Mouse (Mus musculus) layer of hippocampus, adult 8-10 months (tissue): ENCODE results near the gene Grik3. TPM values are rescaled to one million over a fixed set of nuclear protein-coding genes. Genes with fewer than 3 reads are reported as not detected.

Experiments used
- DNase-seq, 2 experiments: peaks; one replicate each; pipeline ENCODE4 v3.0.0; 2022; ENCODE audit warnings: low spot score in 2 of 2
- microRNA-seq, 2 experiments: library from miRNA; unstranded; fragments of <30 nt; microRNA quantifications; one replicate each; pipeline ENCODE4 v1.2.0; 2022
- total RNA-seq, 4 experiments: library from RNA; stranded (reverse); gene quantifications; 2 replicates each; pipeline ENCODE4 v1.2.4; 2022

The Grik3 gene
- total RNA-seq, 4 experiments from 2014 or later, result 24.6 to 30.4 (median 26.8) TPM

GRCm38 (mm10) chr4:125718429-125719140, 228.1 kb downstream of the Grik3 start:
- no peak for DNase-seq

DNA sequence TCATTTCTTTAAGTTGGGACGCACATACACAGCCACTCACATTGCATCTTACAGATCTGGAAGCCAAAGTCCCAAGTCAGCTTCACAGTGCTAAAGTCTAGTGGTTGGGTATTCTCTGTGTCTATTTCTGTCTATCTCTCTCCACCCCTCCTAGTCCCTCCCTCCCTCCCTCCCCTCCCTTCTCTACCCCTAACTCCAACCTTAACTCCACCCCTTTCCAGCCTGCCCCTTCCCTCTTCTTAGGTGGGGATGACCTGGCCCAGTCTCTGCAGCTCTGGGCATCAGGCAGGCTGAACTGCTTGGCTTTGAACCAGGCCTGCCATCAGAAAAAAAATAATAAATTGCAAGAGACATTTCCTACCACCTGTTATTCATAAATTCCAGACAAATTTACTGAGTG, 235.7 kb downstream of the Grik3 start:
- DNase-seq, result no peak

- DNase-seq, result no peak
These were observed 236.5 kb downstream of the Grik3 start for GRCm38 (mm10) chr4:125727030-125727429.

- no peak for DNase-seq
These were observed 237.1 kb downstream of the Grik3 start for GRCm38 (mm10) chr4:125727626-125728025.

- no peak for DNase-seq
These were observed 237.8 kb downstream of the Grik3 start for GRCm38 (mm10) chr4:125728091-125728863.

- DNase-seq, result no peak
These were observed 239.1 kb downstream of the Grik3 start for GRCm38 (mm10) chr4:125729305-125730220.

DNA sequence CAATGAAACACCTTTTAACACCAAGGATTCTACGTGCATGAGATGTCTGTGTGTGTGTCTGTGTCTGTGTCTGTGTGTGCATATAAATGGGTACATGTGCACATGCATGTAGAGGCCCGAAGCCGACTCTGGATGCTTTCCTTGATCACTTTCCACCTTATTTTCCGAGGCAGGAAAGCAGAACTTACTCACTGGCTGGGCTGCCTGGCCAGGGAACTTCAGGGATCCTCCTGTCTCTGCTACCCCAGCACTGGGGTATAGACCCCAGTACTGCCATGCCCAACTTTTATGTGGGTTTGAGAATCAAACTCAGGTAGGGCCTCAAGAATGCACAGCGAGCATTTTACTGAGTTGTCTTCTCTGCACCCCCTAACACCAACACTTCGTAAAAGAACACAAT, 240.3 kb downstream of the Grik3 start:
- no peak for DNase-seq

- DNase-seq, result no peak
These were observed 246.3 kb downstream of the Grik3 start for GRCm38 (mm10) chr4:125736783-125737182.

GRCm38 (mm10) chr4:125738825-125739224, 248.3 kb downstream of the Grik3 start:
- no peak for DNase-seq

GRCm38 (mm10) chr4:125742162-125742571, 251.7 kb downstream of the Grik3 start:
- DNase-seq, result no peak

DNA sequence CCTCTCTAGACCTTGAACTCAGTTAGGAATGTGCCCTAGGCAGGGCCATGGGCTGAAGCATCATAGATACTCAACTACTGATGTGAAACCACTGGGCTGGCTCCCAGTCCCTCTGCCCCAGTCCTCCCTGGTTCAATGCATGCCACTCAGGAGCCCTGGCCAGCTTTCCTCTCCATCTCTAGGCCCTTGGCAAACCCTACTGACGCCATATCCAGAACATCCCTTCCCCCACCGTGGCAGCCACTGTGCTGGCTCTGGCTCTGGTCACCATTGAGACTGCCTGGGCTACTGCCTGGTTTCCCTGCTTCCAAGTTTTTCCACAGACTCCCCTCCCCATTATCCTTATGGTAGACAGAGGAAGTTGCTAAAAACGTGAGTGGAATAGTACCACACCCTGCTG, 255.4 kb downstream of the Grik3 start:
- DNase-seq, result no peak

DNA sequence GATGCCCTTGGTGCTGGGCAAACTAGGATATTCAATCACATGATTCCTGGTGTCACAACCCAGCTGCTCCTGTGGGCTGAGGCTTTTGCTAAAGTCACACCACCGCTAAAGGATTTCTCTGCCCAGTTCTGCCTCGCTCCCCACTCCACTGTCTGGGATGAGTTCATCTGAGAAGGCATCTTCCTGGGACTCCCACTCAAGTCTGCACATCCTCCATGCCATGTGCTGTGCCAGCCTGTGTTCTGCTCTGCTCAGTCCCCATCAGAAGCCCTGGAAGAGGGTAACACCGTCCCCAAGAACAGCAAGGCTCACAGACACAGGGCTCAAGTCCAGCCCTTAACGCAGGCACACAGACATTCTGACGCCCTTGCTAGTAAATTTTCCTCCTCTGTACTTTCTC, 265.9 kb downstream of the Grik3 start:
- DNase-seq, result no peak

- no peak for DNase-seq
These were observed 269.8 kb downstream of the Grik3 start for GRCm38 (mm10) chr4:125760326-125760725.

GRCm38 (mm10) chr4:125763056-125763455, 272.6 kb downstream of the Grik3 start:
- no peak for DNase-seq

Small RNAs within 50 kb of the gene (microRNA-seq; reads per million reads assigned to microRNA genes)
- 0 reads per million in 2 experiments for gene Mir692-2
